Mouse (Mus musculus): ENCODE measurements at regions not wholly inside any gene's neighbourhood (a gene's known extent, or its start where the extent isn't known, plus 50 kb on each side); places are given as distances from the start of the nearest gene placed in this dataset.

GRCm38 (mm10) chr3:41156562-41156961, 73.7 kb upstream of the Pgrmc2 start:
- DNase-seq (ENCODE audit: low spot score in 2 of 2), result no peak

DNA sequence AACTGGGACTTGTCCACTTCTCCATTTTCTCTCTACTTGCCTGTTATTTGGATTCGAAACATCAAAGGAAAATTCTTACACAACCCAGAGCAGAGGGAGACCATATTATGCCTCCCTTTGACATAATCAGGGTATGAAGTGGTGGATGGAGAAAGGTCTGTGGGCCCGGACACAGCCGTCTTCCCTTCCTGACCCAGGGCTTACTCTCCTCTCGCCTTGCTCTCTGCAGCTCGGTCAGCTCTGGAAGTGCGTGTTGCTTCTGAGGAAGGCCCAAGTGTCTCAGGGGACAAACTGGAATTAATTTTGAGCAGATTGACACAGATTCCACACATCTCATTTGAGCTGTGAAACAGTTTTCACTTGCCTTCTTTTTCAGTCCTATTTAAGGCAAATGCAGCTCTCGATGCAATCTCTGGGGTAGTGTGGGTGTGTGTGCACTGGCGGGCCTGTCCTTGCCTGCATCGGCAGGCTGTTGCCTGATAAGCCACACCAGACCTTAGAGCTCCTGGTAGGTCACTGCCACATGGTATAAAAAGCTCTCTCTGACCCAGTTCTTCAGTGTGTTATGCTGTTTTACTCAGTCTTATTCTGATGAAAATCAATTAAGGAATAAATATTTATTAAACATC, 72.4 kb upstream of the Pgrmc2 start:
- no peak for DNase-seq (ENCODE audit: low spot score in 2 of 2)

- DNase-seq (ENCODE audit: low spot score in 2 of 2), result no peak
Measured at GRCm38 (mm10) chr3:41154402-41154801, 71.6 kb upstream of the Pgrmc2 start.

- DNase-seq (ENCODE audit: low spot score in 2 of 2), result no peak
Measured at GRCm38 (mm10) chr3:41151989-41152388, 69.1 kb upstream of the Pgrmc2 start.

GRCm38 (mm10) chr3:41140391-41140790, 57.5 kb upstream of the Pgrmc2 start:
- no peak for DNase-seq (ENCODE audit: low spot score in 2 of 2)

DNA sequence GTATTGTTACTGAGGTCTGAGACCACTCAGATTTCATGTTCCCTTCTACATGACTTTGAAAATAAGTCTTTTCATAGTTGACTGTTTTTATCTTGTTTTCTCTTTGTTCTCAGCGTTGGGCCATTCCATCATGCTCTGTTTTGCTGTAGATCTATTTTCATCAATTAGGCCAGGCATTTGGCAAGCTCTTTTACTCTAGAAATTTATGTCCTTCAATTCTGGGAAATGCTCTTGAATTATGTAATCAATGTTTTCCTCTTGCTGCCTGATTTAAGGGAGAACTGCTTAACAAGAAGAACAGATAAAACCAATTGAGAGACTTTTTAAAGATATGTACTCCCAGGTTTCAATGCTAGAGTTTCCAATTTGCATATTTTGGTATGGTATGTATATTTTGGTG, 55.1 kb upstream of the Pgrmc2 start:
- DNase-seq (ENCODE audit: low spot score in 2 of 2), result no peak

DNA sequence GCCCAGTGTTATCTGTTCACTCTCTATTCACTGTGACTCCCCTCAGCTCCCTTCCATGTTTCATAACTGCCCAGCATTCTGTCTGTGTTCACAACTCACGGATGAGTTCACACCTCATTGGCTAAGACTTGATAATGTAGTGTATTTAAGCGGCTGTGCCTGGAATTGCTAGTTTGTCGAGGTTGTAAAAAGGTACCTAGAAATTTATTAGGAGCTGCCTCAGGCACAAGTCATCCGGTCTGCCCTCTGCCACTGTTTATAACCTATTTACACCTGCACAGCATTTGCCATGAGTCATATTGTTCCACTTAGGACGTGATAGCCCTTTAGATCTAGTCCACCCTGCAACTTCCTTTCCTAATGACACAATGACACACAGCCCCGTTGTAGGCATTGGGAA, 50.0 kb upstream of the Pgrmc2 start:
- DNase-seq (ENCODE audit: low spot score in 2 of 2), result no peak
